Mouse (Mus musculus) cortical plate, adult 2 months (tissue): ENCODE measurements around the gene Actl11.

Experiments
- CTCF ChIP-seq: fragments of 200-500 bp; IDR thresholded peaks from 2 replicates; pipeline ENCODE4 v1.5.1; 2011; ENCODE audit warnings: mild to moderate bottlenecking, control low read depth, low read length; ENCODE audit not compliant: insufficient read depth; ENCODE audit errors: extremely low read depth
- POLR2A ChIP-seq: fragments of 200-500 bp; IDR thresholded peaks from 2 replicates; pipeline ENCODE4 v1.6.1; 2011; ENCODE audit warnings: mild to moderate bottlenecking, low read length, control low read depth; ENCODE audit not compliant: insufficient read depth; ENCODE audit errors: extremely low read depth

DNA sequence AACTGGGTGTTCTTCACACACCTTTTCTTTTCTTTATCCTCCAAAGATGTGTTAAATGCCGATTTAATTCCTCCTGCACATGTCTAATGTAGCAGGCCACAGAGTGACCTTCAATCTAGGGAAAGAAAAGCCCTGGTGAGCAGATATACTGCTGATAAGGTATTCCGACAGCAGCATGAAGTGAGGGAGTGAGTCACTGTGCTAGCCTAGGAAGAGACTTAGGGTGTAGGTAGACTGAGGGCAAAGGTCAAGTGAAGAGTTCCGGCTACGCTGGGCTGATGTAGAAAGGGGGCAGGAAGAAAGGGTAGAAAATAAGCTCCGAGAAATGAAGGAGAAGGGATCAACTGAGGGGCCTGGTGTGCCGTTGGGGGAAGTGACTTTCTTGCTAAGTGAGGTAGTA, 38.0 kb upstream of the Actl11 start:
- TF ChIP-seq CTCF (no peak), POLR2A (no peak)
